Mouse (Mus musculus) thymus, postnatal 4 days (tissue): Measurements from ENCODE around the gene Olfr736.

Source experiments
- DNase-seq: peaks from one replicate; pipeline ENCODE4 v3.0.0; 2021

Olfr736 gene

DNA sequence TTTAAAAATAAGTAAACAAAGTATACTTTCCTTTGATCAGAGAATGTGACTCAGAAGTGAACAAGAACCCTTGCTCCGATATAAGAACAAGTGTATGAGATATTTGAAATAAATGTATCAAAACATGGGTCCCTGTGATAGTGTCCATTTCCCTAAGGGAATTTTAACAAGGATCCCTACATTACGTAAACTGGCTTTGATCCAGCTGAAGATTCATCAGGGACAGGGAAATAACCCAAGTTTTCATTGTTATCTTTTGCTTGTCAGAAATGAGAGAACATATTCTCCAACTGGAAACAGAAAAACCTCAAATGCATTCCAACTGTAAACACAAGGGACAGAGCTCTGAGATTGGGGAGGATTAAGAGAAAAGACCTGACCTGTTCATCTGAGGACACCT, at the start of gene Olfr736:
TSS of gene Olfr736 (plus strand) at position 301 of the 400 bp plus-strand sequence.
- DNase-seq, result no peak

DNA sequence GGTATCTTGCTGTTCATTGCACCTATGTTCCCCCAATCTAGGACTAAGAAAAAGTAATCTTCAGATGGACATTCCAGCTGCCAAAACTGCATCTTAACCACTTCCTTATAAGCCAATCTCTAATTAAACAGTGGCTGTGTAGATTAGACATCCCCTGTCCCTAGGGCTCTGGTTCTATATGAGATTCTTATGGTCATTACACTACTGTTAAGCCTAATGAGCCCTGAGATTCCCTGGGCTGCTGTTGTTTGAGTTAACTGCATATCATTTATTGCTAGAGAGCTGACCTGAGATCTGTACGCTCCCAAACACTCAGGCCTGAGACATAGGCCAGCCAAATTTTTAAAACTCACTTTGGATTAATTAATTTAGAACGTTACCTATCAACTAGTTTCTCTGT, 32.2 kb upstream of the Olfr736 start, which contains the start of gene Olfr735:
TSS of gene Olfr735 (minus strand) at position 77 of the 400 bp plus-strand sequence.
- DNase-seq, result no peak

DNA sequence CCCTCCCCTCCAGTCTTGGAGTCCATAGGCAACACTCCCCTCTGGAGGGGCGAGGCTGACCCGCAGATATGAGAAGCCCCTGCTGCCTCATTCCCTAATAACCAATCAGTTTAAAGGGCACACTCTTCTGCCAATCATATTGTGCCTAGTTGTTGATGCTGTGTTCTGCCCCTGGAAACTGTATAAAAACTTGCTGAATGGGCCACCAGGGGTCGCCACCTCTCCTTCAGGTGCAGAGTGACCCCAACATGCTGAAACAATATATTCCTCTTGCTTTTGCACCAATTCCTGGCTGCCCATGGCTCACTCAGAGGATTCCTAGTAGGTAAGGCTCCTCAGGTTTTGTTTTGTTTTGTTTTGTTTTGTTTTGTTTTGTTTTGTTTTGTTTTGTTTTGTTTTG, 28.5 kb upstream of the Olfr736 start:
- peak; percentile 39 for DNase-seq

DNA sequence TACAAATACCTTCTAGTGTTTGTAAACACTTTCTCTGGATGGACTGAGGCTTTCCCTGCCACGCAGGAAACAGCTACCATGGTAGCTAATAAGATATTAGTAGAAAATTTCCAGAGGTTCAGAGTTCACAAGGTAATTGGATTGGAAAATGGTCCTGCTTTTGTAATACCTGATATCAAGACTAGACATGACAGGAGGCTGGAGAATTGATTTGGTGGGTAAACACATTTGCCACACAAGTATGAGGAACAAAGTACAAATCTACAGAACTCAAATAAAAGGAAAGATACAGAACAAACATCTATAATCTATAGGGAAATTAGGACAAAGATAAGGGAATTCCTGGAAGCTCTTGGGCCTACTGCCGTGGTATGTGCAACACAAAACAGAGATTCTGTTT, 24.2 kb upstream of the Olfr736 start:
- DNase-seq, result no peak

DNA sequence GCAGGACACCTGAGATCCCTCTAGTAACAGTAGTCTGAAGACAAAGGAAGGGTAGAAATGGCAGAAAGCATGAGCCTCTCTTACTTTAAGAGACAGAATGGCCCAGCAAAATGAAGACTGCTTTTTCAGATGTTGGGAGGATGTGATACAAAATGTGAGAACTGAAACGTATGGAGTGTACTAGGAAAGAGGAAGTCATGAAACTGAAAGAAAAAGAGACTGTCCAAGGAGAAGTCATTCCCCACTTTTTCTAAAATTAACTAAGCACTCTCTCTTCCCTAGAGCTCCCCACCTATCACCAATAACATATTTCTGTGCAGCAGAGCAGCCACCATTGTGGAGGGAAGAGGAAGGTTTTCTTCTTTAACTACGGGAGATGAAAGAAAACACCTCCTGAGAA, 23.4 kb upstream of the Olfr736 start, which contains the start of gene Tlr11:
TSS of gene Tlr11 (plus strand) at position 322 of the 400 bp plus-strand sequence.
- no peak for DNase-seq

DNA sequence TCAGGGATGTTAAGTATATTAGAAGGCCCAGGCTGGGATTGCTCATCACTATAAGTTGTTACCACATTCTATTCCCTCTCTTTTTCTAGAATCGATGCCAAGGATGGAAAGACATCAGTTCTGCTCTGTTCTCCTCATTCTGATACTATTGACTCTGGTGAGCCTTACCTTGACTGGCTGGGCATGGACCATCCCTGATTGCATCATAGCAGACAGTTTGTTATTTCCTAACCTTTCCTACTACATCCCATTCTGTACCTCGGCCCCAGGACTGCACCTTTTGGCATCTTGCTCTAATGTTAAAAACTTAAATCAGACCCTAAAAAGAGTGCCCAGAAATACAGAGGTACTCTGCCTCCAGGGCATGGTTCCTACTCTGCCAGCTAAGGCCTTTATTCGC, 20.5 kb upstream of the Olfr736 start:
- no peak for DNase-seq

DNA sequence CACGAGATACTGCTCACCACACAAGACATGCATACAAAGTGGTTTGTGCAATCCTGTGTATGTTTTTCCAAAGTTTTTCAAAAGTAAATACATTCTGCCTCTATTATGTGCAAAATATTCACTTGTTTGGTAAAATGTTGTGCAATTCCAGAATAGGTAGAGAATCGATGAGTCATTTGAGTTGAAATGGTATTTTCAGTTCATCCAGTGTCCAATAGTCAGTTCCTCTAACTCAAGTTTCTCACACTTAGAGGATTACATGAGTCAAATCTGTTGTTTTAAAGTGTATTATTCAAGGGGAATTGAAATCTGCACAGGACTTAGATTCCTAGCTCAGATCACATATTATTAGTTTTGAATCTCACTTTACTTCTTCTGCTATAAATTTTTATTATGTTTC, 17.4 kb upstream of the Olfr736 start:
- no peak for DNase-seq

DNA sequence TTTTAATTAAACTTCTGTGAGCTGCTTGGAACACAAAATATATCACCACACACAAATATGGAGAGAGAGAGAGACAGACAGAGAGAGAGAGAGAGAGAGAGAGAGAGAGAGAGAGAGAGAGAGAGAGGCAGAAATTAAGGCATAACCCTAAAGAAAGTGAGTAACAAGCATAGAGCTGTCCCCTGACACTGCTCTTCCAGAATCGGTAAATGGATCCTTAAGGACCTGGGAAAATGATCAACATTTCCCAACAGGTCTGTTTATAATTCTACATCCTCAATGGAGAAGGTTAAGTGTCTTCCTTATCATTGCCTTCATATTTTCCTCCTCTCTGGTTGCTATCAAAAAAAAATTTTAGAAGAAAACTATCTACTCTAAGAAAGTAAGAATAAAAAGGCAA, 26.3 kb downstream of the Olfr736 start, which contains the start of gene Olfr738:
TSS of gene Olfr738 (plus strand) at position 301 of the 400 bp plus-strand sequence.
- DNase-seq, result no peak

DNA sequence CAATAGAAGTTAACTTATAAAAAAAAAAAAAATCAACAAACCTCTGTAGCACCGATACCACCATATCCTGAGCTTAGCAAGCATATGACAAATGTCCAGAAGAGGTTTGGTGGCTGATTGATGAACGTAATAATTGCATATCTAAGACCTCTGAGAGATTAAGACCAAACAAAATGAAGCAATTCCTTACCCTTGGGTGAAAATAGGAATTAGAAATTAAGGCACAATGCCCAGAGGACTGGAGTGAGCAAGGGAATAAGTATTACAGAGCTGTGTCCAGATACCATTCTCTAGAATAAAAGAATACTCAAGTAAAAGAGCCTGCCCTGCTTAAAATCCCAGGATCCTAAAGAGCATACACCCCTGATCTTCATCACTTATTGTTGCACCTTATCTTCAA, 37.4 kb downstream of the Olfr736 start, which contains the start of gene Olfr739:
TSS of gene Olfr739 (plus strand) at position 301 of the 400 bp plus-strand sequence.
- DNase-seq, result no peak
